Mouse (Mus musculus) heart, embryonic 14.5 days (tissue): ENCODE measurements around the gene Tmem269. TPM values are rescaled to one million over a fixed set of nuclear protein-coding genes. Genes with fewer than 3 reads are reported as not detected.

Source experiments
- ATAC-seq: fragments of 200-750 bp; cut with Nextera tagmentation; 2 replicates; pipeline ENCODE4 v1.8.0; 2017; ENCODE audit warnings: low read depth, moderate TSS enrichment; ENCODE audit not compliant: insufficient number of reproducible peaks, insufficient read depth, low FRiP score
- H3K27ac ChIP-seq, 2 experiments: fragments of 200-500 bp in 1 of 2; fragments of 300-500 bp in 1 of 2; sonication (generic) in 1 of 2; replicated peaks in 1 of 2; 2 replicates each; pipeline ENCODE4 v1.5.1; 2012 to 2014; ENCODE audit warnings: low read depth in 2 of 2, low read length in 2 of 2, control low read depth in 1 of 2, mild to moderate bottlenecking in 1 of 2, mixed read lengths in 1 of 2; ENCODE audit not compliant: control insufficient read depth in 1 of 2, insufficient read depth in 1 of 2
- H3K27me3 ChIP-seq: fragments of 300-500 bp; sonication (generic); 2 replicates; pipeline ENCODE4 v1.6.1; 2014; ENCODE audit warnings: mild to moderate bottlenecking, low read length, control low read depth; ENCODE audit not compliant: control insufficient read depth, insufficient read depth
- H3K36me3 ChIP-seq: fragments of 300-500 bp; sonication (generic); 2 replicates; pipeline ENCODE4 v1.6.1; 2014; ENCODE audit warnings: mild to moderate bottlenecking, control low read depth, low read length, mixed read lengths; ENCODE audit not compliant: control insufficient read depth, insufficient read depth
- H3K4me1 ChIP-seq, 2 experiments: fragments of 200-500 bp in 1 of 2; fragments of 300-500 bp in 1 of 2; sonication (generic) in 1 of 2; 2 replicates each; pipeline ENCODE4 v1.6.1; 2012 to 2014; ENCODE audit warnings: low read length in 2 of 2, control low read depth in 1 of 2, mixed read lengths in 1 of 2; ENCODE audit not compliant: control insufficient read depth in 2 of 2, insufficient read depth in 2 of 2
- H3K4me2 ChIP-seq: fragments of 300-500 bp; sonication (generic); 2 replicates; pipeline ENCODE4 v1.6.1; 2014; ENCODE audit warnings: mild to moderate bottlenecking, low read length
- H3K4me3 ChIP-seq, 2 experiments: fragments of 200-500 bp in 1 of 2; fragments of 300-500 bp in 1 of 2; sonication (generic) in 1 of 2; 2 replicates each; pipeline ENCODE4 v1.5.1; 2012 to 2014; ENCODE audit warnings: low read length in 2 of 2, mild to moderate bottlenecking in 2 of 2, control low read depth in 1 of 2, low read depth in 1 of 2, moderate library complexity in 1 of 2; ENCODE audit not compliant: control insufficient read depth in 1 of 2, insufficient read depth in 1 of 2
- H3K9ac ChIP-seq: fragments of 300-500 bp; sonication (generic); 2 replicates; pipeline ENCODE4 v1.6.1; 2014; ENCODE audit warnings: mild to moderate bottlenecking, low read length
- H3K9me3 ChIP-seq: fragments of 300-500 bp; sonication (generic); 2 replicates; pipeline ENCODE4 v1.6.1; 2016; ENCODE audit warnings: low read length, control low read depth; ENCODE audit not compliant: control insufficient read depth
- WGBS: fragments of 180-500 bp; shearing (Covaris S2); extraction: QIAGEN DNeasy Blood & Tissue Kit; methylation state at CpG from one replicate; pipeline ENCODE4 v1.1.7; 2014; 5-methylcytosine and 5-hydroxymethylcytosine counted together
- polyA plus RNA-seq: library from polyadenylated mRNA; unstranded; fragments of >200 nt; fragmentation: Nextera tagmentation; extraction: Ambion mirVana; gene quantifications from 2 replicates; pipeline ENCODE4 v1.2.1, GENCODE M21; 2014

The Tmem269 gene
- polyA plus RNA-seq, 1 experiment from 2014 or later: 0.19 TPM

GRCm38 (mm10) chr4:119178331-119178730 is 39.7 kb downstream of the Tmem269 start:
- no peak for ATAC-seq
- WGBS: 49% methylated on average over 18 of the region's 18 CpGs
- no peaks in the 10 kb centered on the region for H3K27me3 ChIP-seq
- peaks cover 0 to under 1% of the 10 kb centered on the region in 2 experiments; a peak in 2 of 4 replicates for H3K4me1 ChIP-seq
- no peak overlapping the region for H3K27ac ChIP-seq
- H3K4me2 ChIP-seq: no peak overlapping the region
- no peaks in the 10 kb centered on the region for H3K9me3 ChIP-seq
- no peak overlapping the region for H3K4me3 ChIP-seq
- H3K36me3 ChIP-seq: no peaks in the 10 kb centered on the region
- no peak overlapping the region for H3K9ac ChIP-seq

DNA sequence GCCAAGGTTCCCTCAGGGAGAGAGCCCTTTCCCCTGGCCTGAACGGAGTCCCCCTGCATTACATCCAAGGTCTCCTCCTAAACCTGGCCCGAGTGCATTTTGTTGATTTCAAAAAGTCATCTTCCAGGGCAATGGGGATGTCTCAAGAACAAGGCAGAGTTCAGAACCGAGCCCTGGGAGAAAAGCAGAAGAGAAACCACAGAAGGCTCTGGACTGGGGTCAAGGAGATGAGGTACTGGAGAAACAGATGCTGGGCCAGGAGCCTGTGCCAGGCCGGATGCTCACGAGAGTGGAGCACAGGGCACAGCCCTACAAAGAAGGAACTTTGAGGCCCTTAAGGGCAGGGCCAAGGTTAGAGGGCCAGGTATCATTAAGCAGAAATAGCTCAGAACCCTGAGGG is 40.3 kb downstream of the Tmem269 start:
- ATAC-seq: no peak
- Histone ChIP-seq H3K9ac (no peak overlapping the region), H3K27ac (no peak overlapping the region), H3K4me2 (no peak overlapping the region), H3K9me3 (no peaks in the 10 kb centered on the region), H3K36me3 (no peaks in the 10 kb centered on the region), H3K4me1 (peaks cover 5 to 6% of the 10 kb centered on the region in 2 experiments; a peak in 3 of 4 replicates), H3K4me3 (no peak overlapping the region), H3K27me3 (no peaks in the 10 kb centered on the region)
- 58% methylated on average over 5 of the region's 5 CpGs for WGBS

DNA sequence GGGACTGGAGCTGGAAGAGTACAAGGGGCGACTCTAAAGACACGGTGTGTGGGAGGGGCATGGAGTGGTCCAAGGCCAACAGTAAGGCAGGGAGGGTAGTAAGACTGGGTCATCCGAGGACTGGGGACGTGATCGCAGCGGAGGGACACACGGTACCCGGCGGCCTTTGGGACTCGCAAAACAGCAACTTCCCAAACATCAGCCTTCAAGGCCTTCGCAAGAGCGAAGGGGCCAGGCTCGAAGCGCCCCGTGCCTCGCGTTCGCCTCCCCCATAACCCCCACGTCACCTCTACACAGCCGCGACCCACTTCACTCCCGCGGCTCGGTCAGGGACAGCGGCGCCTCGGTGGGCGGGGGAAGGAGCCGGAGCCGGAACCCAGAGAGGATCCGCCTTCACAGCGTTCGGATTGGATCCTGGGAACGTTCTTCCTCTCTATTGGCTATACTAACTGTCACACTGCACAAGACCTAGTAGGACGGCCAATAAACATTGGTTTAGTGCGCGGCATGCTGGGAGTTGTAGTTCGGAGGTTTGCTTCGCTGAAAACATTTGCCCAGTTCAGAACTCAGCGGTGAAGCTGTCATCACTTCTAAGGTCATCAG is 44.1 kb downstream of the Tmem269 start, which contains the start of gene Zfp691:
Zfp691 (minus strand) TSS at position 345 of the 603 bp plus-strand sequence.
- Histone ChIP-seq H3K36me3 (peaks cover 19% of the 10 kb centered on the region), H3K4me2 (peak within 1 kb of the TSS; percentile 84), H3K9ac (peak within 1 kb of the TSS; percentile 90), H3K4me3 (peak within 1 kb of the TSS; percentile 72 to 76), H3K27me3 (no peaks in the 10 kb centered on the region), H3K27ac (peak within 1 kb of the TSS; percentile 57 to 74), H3K4me1 (peaks cover 5 to 16% of the 10 kb centered on the region in 2 experiments; a peak in 3 of 4 replicates), H3K9me3 (no peaks in the 10 kb centered on the region)
- WGBS: 1% methylated on average over 35 of the region's 40 CpGs
- peak; percentile 98 for ATAC-seq

- WGBS: 33% methylated on average over 18 of the region's 18 CpGs
- H3K4me1 ChIP-seq: peaks cover 5 to 16% of the 10 kb centered on the region in 2 experiments; a peak in 3 of 4 replicates
- H3K4me3 ChIP-seq: peak overlapping the region; percentile 72 to 76
- H3K27ac ChIP-seq: peak overlapping the region; percentile 57 to 74; a peak in 3 of 4 replicates
- no peaks in the 10 kb centered on the region for H3K9me3 ChIP-seq
- H3K4me2 ChIP-seq: peak overlapping the region; percentile 84
- H3K27me3 ChIP-seq: no peaks in the 10 kb centered on the region
- H3K36me3 ChIP-seq: peaks cover 28% of the 10 kb centered on the region
- peak overlapping the region; percentile 90 for H3K9ac ChIP-seq
- no peak for ATAC-seq
These were observed 44.9 kb downstream of the Tmem269 start for GRCm38 (mm10) chr4:119172919-119173650.

GRCm38 (mm10) chr4:119167663-119168062 is 50.4 kb downstream of the Tmem269 start:
- no peaks in the 10 kb centered on the region for H3K9me3 ChIP-seq
- peaks cover 0 to 9% of the 10 kb centered on the region in 2 experiments; a peak in 2 of 4 replicates for H3K4me1 ChIP-seq
- 6% methylated on average over 4 of the region's 4 CpGs for WGBS
- H3K4me2 ChIP-seq: no peak overlapping the region
- no peak overlapping the region for H3K4me3 ChIP-seq
- H3K27me3 ChIP-seq: no peaks in the 10 kb centered on the region
- ATAC-seq: no peak
- peaks cover 31% of the 10 kb centered on the region for H3K36me3 ChIP-seq
- H3K9ac ChIP-seq: no peak overlapping the region
- H3K27ac ChIP-seq: no peak overlapping the region

- H3K4me2 ChIP-seq: no peak overlapping the region
- H3K36me3 ChIP-seq: peaks cover 31% of the 10 kb centered on the region
- no peak overlapping the region for H3K9ac ChIP-seq
- no peak overlapping the region for H3K27ac ChIP-seq
- 74% methylated on average over 4 of the region's 4 CpGs for WGBS
- 0 out of 4 replicates have a peak, but pooled peaks cover 0 to 5% of the 10 kb centered on the region in 2 experiments for H3K4me1 ChIP-seq
- H3K27me3 ChIP-seq: no peaks in the 10 kb centered on the region
- no peak overlapping the region for H3K4me3 ChIP-seq
- no peaks in the 10 kb centered on the region for H3K9me3 ChIP-seq
- no peak for ATAC-seq
These were observed 50.9 kb downstream of the Tmem269 start for GRCm38 (mm10) chr4:119167068-119167467.

DNA sequence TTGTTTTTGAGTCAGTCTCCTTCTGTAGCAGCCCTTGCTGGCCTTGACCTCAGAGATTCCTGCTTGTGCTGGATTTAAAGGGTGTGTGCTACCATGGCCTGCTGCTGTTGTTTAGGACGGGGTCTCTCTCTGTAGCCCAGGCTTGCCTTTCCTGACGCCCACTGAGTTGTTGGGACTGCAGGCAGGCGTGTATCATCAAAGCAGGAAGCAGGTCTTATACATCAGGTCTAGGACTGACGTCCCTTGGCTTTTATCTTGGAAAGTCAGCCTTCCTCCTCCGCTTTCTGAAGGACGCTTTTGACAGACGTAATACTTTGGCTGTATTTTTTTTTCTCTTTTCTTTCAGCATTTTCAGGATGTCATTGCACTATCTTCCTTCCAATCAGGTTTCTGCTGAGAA is 52.1 kb downstream of the Tmem269 start:
- H3K27ac ChIP-seq: no peak overlapping the region
- H3K9ac ChIP-seq: no peak overlapping the region
- H3K4me2 ChIP-seq: no peak overlapping the region
- 57% methylated on average over 7 of the region's 7 CpGs for WGBS
- H3K27me3 ChIP-seq: no peaks in the 10 kb centered on the region
- no peak overlapping the region for H3K4me3 ChIP-seq
- H3K36me3 ChIP-seq: peaks cover 31% of the 10 kb centered on the region
- no peaks in the 10 kb centered on the region for H3K4me1 ChIP-seq
- no peaks in the 10 kb centered on the region for H3K9me3 ChIP-seq
- ATAC-seq: no peak
